Mouse (Mus musculus): ENCODE results near the gene Fdxr. TPM values are rescaled to one million over a fixed set of nuclear protein-coding genes. Genes with fewer than 3 reads are reported as not detected.

Fdxr gene
- polyA plus RNA-seq, 3 experiments from 2014 or later, result 20.6 to 26.2 (median 23.7) TPM

- ATAC-seq, result no peak
Observed at GRCm38 (mm10) chr11:115234320-115235044, 42.4 kb downstream of the Fdxr start.

GRCm38 (mm10) chr11:115233526-115234290, 43.1 kb downstream of the Fdxr start:
- ATAC-seq, result no peak

- no peak for ATAC-seq
Observed at GRCm38 (mm10) chr11:115232889-115233288, 44.0 kb downstream of the Fdxr start.

GRCm38 (mm10) chr11:115231924-115232323, 44.9 kb downstream of the Fdxr start:
- no peak for ATAC-seq

- peak; percentile 85 for ATAC-seq
Observed at GRCm38 (mm10) chr11:115231168-115231915, 45.5 kb downstream of the Fdxr start.

- ATAC-seq, result no peak
Observed at GRCm38 (mm10) chr11:115229021-115229930, 47.6 kb downstream of the Fdxr start.

- ATAC-seq, result no peak
Observed at GRCm38 (mm10) chr11:115228430-115228829, 48.4 kb downstream of the Fdxr start.

- no peak for ATAC-seq
Observed at GRCm38 (mm10) chr11:115227640-115228039, 49.2 kb downstream of the Fdxr start.

GRCm38 (mm10) chr11:115226811-115227491, 49.9 kb downstream of the Fdxr start:
- peak; percentile 58 for ATAC-seq

GRCm38 (mm10) chr11:115225301-115225700, 51.5 kb downstream of the Fdxr start:
- no peak for ATAC-seq

- no peak for ATAC-seq
Observed at GRCm38 (mm10) chr11:115224889-115225288, 52.0 kb downstream of the Fdxr start.

GRCm38 (mm10) chr11:115223877-115224276, 53.0 kb downstream of the Fdxr start:
- ATAC-seq, result peak; percentile 73

GRCm38 (mm10) chr11:115223451-115223850, 53.4 kb downstream of the Fdxr start:
- no peak for ATAC-seq

- ATAC-seq, result no peak
Observed at GRCm38 (mm10) chr11:115222570-115222969, 54.3 kb downstream of the Fdxr start.

- ATAC-seq, result no peak
Observed at GRCm38 (mm10) chr11:115222077-115222476, 54.8 kb downstream of the Fdxr start.

- no peak for ATAC-seq
Observed at GRCm38 (mm10) chr11:115219685-115220084, 57.2 kb downstream of the Fdxr start.

- no peak for ATAC-seq
Observed at GRCm38 (mm10) chr11:115219263-115219662, 57.6 kb downstream of the Fdxr start.

Data from inflammation-experienced regulatory T-cells, adult 6 months (primary cell).